Mouse (Mus musculus): Measurements from ENCODE around the gene Tkt. TPM values are rescaled to one million over a fixed set of nuclear protein-coding genes. Genes with fewer than 3 reads are reported as not detected.

Tkt gene
- polyA plus RNA-seq, 1 experiment from 2014 or later, result 118 TPM

- Histone ChIP-seq H3K9ac (ENCODE audit: low read length) (no peak overlapping the region), H3K9me3 (ENCODE audit: control insufficient read depth, low read length) (no peaks in the 10 kb centered on the region), H3K36me3 (ENCODE audit: control insufficient read depth, insufficient read depth, low read length) (no peaks in the 10 kb centered on the region), H3K4me3 (ENCODE audit: low read depth, low read length) (no peak overlapping the region), H3K4me2 (ENCODE audit: low read depth, low read length, severe bottlenecking) (no peak overlapping the region), H3K27ac (ENCODE audit: low read depth, low read length) (no peak overlapping the region), H3K4me1 (replicated peaks; ENCODE audit: control insufficient read depth, insufficient read depth, low read length) (peaks cover 7% of the 10 kb centered on the region; the same call in 1 of the 2 replicates), H3K27me3 (ENCODE audit: control insufficient read depth, insufficient read depth, low read length) (no peaks in the 10 kb centered on the region)
- WGBS, result 67% methylated on average over 2 of the region's 2 CpGs
- DNase-seq (ENCODE audit: low spot score) (no peak), ATAC-seq (replicated peaks; ENCODE audit: low FRiP score) (no peak)
Observed at GRCm38 (mm10) chr14:30584077-30584476, 35.9 kb downstream of the Tkt start.

GRCm38 (mm10) chr14:30584497-30585251 lies 36.5 kb downstream of the Tkt start:
- no peak for DNase-seq (ENCODE audit: low spot score)
- no peaks in the 10 kb centered on the region for H3K36me3 ChIP-seq (ENCODE audit: control insufficient read depth, insufficient read depth, low read length)
- peak overlapping the region; percentile 20; the same call in 1 of the 2 replicates for H3K9ac ChIP-seq (ENCODE audit: low read length)
- no peak for ATAC-seq (replicated peaks; ENCODE audit: low FRiP score)
- no peak overlapping the region for H3K4me2 ChIP-seq (ENCODE audit: low read depth, low read length, severe bottlenecking)
- H3K9me3 ChIP-seq (ENCODE audit: control insufficient read depth, low read length), result no peaks in the 10 kb centered on the region
- peaks cover 7% of the 10 kb centered on the region; the same call in 1 of the 2 replicates for H3K4me1 ChIP-seq (replicated peaks; ENCODE audit: control insufficient read depth, insufficient read depth, low read length)
- WGBS, result 44% methylated on average over 19 of the region's 19 CpGs
- H3K27ac ChIP-seq (ENCODE audit: low read depth, low read length), result no peak overlapping the region
- no peaks in the 10 kb centered on the region for H3K27me3 ChIP-seq (ENCODE audit: control insufficient read depth, insufficient read depth, low read length)
- H3K4me3 ChIP-seq (ENCODE audit: low read depth, low read length), result no peak overlapping the region

- Histone ChIP-seq H3K9ac (ENCODE audit: low read length) (no peak overlapping the region), H3K4me2 (ENCODE audit: low read depth, low read length, severe bottlenecking) (no peak overlapping the region), H3K9me3 (ENCODE audit: control insufficient read depth, low read length) (no peaks in the 10 kb centered on the region), H3K27ac (ENCODE audit: low read depth, low read length) (no peak overlapping the region), H3K4me1 (replicated peaks; ENCODE audit: control insufficient read depth, insufficient read depth, low read length) (peaks cover 7% of the 10 kb centered on the region; the same call in 1 of the 2 replicates), H3K27me3 (ENCODE audit: control insufficient read depth, insufficient read depth, low read length) (no peaks in the 10 kb centered on the region), H3K4me3 (ENCODE audit: low read depth, low read length) (no peak overlapping the region), H3K36me3 (ENCODE audit: control insufficient read depth, insufficient read depth, low read length) (no peaks in the 10 kb centered on the region)
- no peak for DNase-seq (ENCODE audit: low spot score)
- 92% methylated on average over 5 of the region's 5 CpGs for WGBS
- ATAC-seq (replicated peaks; ENCODE audit: low FRiP score), result no peak
Observed at GRCm38 (mm10) chr14:30585323-30585722, 37.2 kb downstream of the Tkt start.

GRCm38 (mm10) chr14:30586780-30587461 lies 38.8 kb downstream of the Tkt start:
- H3K36me3 ChIP-seq (ENCODE audit: control insufficient read depth, insufficient read depth, low read length), result no peaks in the 10 kb centered on the region
- WGBS, result 71% methylated on average over 7 of the region's 7 CpGs
- no peaks in the 10 kb centered on the region for H3K27me3 ChIP-seq (ENCODE audit: control insufficient read depth, insufficient read depth, low read length)
- peaks cover 7% of the 10 kb centered on the region; the same call in 1 of the 2 replicates for H3K4me1 ChIP-seq (replicated peaks; ENCODE audit: control insufficient read depth, insufficient read depth, low read length)
- no peak overlapping the region for H3K27ac ChIP-seq (ENCODE audit: low read depth, low read length)
- H3K9me3 ChIP-seq (ENCODE audit: control insufficient read depth, low read length), result no peaks in the 10 kb centered on the region
- ATAC-seq (replicated peaks; ENCODE audit: low FRiP score), result no peak
- no peak overlapping the region for H3K4me3 ChIP-seq (ENCODE audit: low read depth, low read length)
- H3K4me2 ChIP-seq (ENCODE audit: low read depth, low read length, severe bottlenecking), result no peak overlapping the region
- no peak overlapping the region for H3K9ac ChIP-seq (ENCODE audit: low read length)
- no peak for DNase-seq (ENCODE audit: low spot score)

GRCm38 (mm10) chr14:30590041-30590645 lies 42.0 kb downstream of the Tkt start:
- Histone ChIP-seq H3K9ac (ENCODE audit: low read length) (no peak overlapping the region), H3K4me3 (ENCODE audit: low read depth, low read length) (no peak overlapping the region), H3K4me1 (replicated peaks; ENCODE audit: control insufficient read depth, insufficient read depth, low read length) (peaks cover 20% of the 10 kb centered on the region), H3K4me2 (ENCODE audit: low read depth, low read length, severe bottlenecking) (no peak overlapping the region), H3K27ac (ENCODE audit: low read depth, low read length) (no peak overlapping the region), H3K36me3 (ENCODE audit: control insufficient read depth, insufficient read depth, low read length) (no peaks in the 10 kb centered on the region), H3K9me3 (ENCODE audit: control insufficient read depth, low read length) (no peaks in the 10 kb centered on the region), H3K27me3 (ENCODE audit: control insufficient read depth, insufficient read depth, low read length) (no peaks in the 10 kb centered on the region)
- 78% methylated on average over 11 of the region's 11 CpGs for WGBS
- DNase-seq (ENCODE audit: low spot score) (no peak), ATAC-seq (replicated peaks; ENCODE audit: low FRiP score) (no peak)

- Histone ChIP-seq H3K4me2 (ENCODE audit: low read depth, low read length, severe bottlenecking) (no peak overlapping the region), H3K9ac (ENCODE audit: low read length) (no peak overlapping the region), H3K27ac (ENCODE audit: low read depth, low read length) (no peak overlapping the region), H3K9me3 (ENCODE audit: control insufficient read depth, low read length) (no peaks in the 10 kb centered on the region), H3K27me3 (ENCODE audit: control insufficient read depth, insufficient read depth, low read length) (no peaks in the 10 kb centered on the region), H3K36me3 (ENCODE audit: control insufficient read depth, insufficient read depth, low read length) (no peaks in the 10 kb centered on the region), H3K4me1 (replicated peaks; ENCODE audit: control insufficient read depth, insufficient read depth, low read length) (peaks cover 20% of the 10 kb centered on the region), H3K4me3 (ENCODE audit: low read depth, low read length) (no peak overlapping the region)
- ATAC-seq (replicated peaks; ENCODE audit: low FRiP score), result no peak
- WGBS, result 71% methylated on average over 7 of the region's 7 CpGs
- no peak for DNase-seq (ENCODE audit: low spot score)
Observed at GRCm38 (mm10) chr14:30590918-30591317, 42.8 kb downstream of the Tkt start.

GRCm38 (mm10) chr14:30591417-30591816 lies 43.3 kb downstream of the Tkt start:
- 8% methylated on average over 6 of the region's 6 CpGs for WGBS
- Histone ChIP-seq H3K4me1 (replicated peaks; ENCODE audit: control insufficient read depth, insufficient read depth, low read length) (peaks cover 20% of the 10 kb centered on the region), H3K9me3 (ENCODE audit: control insufficient read depth, low read length) (no peaks in the 10 kb centered on the region), H3K36me3 (ENCODE audit: control insufficient read depth, insufficient read depth, low read length) (no peaks in the 10 kb centered on the region), H3K4me2 (ENCODE audit: low read depth, low read length, severe bottlenecking) (no peak overlapping the region), H3K27me3 (ENCODE audit: control insufficient read depth, insufficient read depth, low read length) (no peaks in the 10 kb centered on the region), H3K9ac (ENCODE audit: low read length) (0 out of 2 replicates have a peak overlapping the region, but pooled peaks have one; percentile 16), H3K27ac (ENCODE audit: low read depth, low read length) (no peak overlapping the region), H3K4me3 (ENCODE audit: low read depth, low read length) (no peak overlapping the region)
- DNase-seq (ENCODE audit: low spot score) (peak; percentile 92), ATAC-seq (replicated peaks; ENCODE audit: low FRiP score) (0 out of 2 replicates have a peak, but pooled peaks have one; percentile 34)

GRCm38 (mm10) chr14:30593279-30594091 lies 45.3 kb downstream of the Tkt start:
- H3K4me2 ChIP-seq (ENCODE audit: low read depth, low read length, severe bottlenecking), result peak overlapping the region; percentile 35; the same call in 1 of the 2 replicates
- ATAC-seq (replicated peaks; ENCODE audit: low FRiP score), result peak; percentile 33

More at GRCm38 (mm10) chr14:30593279-30594091, 45.3 kb downstream of the Tkt start:
- peak; percentile 67 for DNase-seq (ENCODE audit: low spot score)
- Histone ChIP-seq H3K4me1 (replicated peaks; ENCODE audit: control insufficient read depth, insufficient read depth, low read length) (peaks cover 18% of the 10 kb centered on the region), H3K36me3 (ENCODE audit: control insufficient read depth, insufficient read depth, low read length) (no peaks in the 10 kb centered on the region), H3K9ac (ENCODE audit: low read length) (peak overlapping the region; percentile 62), H3K9me3 (ENCODE audit: control insufficient read depth, low read length) (no peaks in the 10 kb centered on the region), H3K4me3 (ENCODE audit: low read depth, low read length) (no peak overlapping the region), H3K27me3 (ENCODE audit: control insufficient read depth, insufficient read depth, low read length) (no peaks in the 10 kb centered on the region), H3K27ac (ENCODE audit: low read depth, low read length) (peak overlapping the region; percentile 93)
- WGBS, result 36% methylated on average over 11 of the region's 11 CpGs
